Mouse (Mus musculus): ENCODE measurements at regions not wholly inside any gene's neighbourhood (a gene's known extent, or its start where the extent isn't known, plus 50 kb on each side); places are given as distances from the start of the nearest gene placed in this dataset.
"Not testable (repeated sequence)": the region's sequence is repeated elsewhere in the genome, so short reads cannot be mapped to it uniquely, and the experiment has no call there.

GRCm38 (mm10) chr12:71703146-71703902 is 127.6 kb upstream of the Daam1 start:
- DNase-seq (ENCODE audit: low spot score in 2 of 2), result no peak

GRCm38 (mm10) chr12:71704431-71704830 is 126.4 kb upstream of the Daam1 start:
- DNase-seq (ENCODE audit: low spot score in 2 of 2), result no peak

- DNase-seq (ENCODE audit: low spot score in 2 of 2), result peak; percentile 42 to 53
Observed at GRCm38 (mm10) chr12:71707727-71708369, 123.0 kb upstream of the Daam1 start.

GRCm38 (mm10) chr12:71714606-71715005 is 116.3 kb upstream of the Daam1 start:
- no peak for DNase-seq (ENCODE audit: low spot score in 2 of 2)

- DNase-seq (ENCODE audit: low spot score in 2 of 2), result not testable (repeated sequence)
Observed at GRCm38 (mm10) chr12:71718412-71718811, 112.5 kb upstream of the Daam1 start.

GRCm38 (mm10) chr12:71718911-71719310 is 112.0 kb upstream of the Daam1 start:
- no peak for DNase-seq (ENCODE audit: low spot score in 2 of 2)

GRCm38 (mm10) chr12:71725140-71725539 is 105.7 kb upstream of the Daam1 start:
- DNase-seq (ENCODE audit: low spot score in 2 of 2), result no peak

- peak; percentile 36 to 70 for DNase-seq (ENCODE audit: low spot score in 2 of 2)
Observed at GRCm38 (mm10) chr12:71725713-71726336, 105.1 kb upstream of the Daam1 start.

GRCm38 (mm10) chr12:71743345-71743744 is 87.5 kb upstream of the Daam1 start:
- no peak for DNase-seq (ENCODE audit: low spot score in 2 of 2)

GRCm38 (mm10) chr12:71746011-71746410 is 84.9 kb upstream of the Daam1 start:
- peak in 1 of 2 experiments; percentile 49 for DNase-seq (ENCODE audit: low spot score in 2 of 2)

GRCm38 (mm10) chr12:71747386-71747785 is 83.5 kb upstream of the Daam1 start:
- no peak for DNase-seq (ENCODE audit: low spot score in 2 of 2)

GRCm38 (mm10) chr12:71747831-71748368 is 83.0 kb upstream of the Daam1 start:
- peak in 1 of 2 experiments; percentile 40 for DNase-seq (ENCODE audit: low spot score in 2 of 2)

GRCm38 (mm10) chr12:71748731-71749130 is 82.1 kb upstream of the Daam1 start:
- DNase-seq (ENCODE audit: low spot score in 2 of 2), result peak; percentile 30 to 70

GRCm38 (mm10) chr12:71749668-71750067 is 81.2 kb upstream of the Daam1 start:
- no peak for DNase-seq (ENCODE audit: low spot score in 2 of 2)

GRCm38 (mm10) chr12:71752741-71753260 is 78.1 kb upstream of the Daam1 start:
- no peak for DNase-seq (ENCODE audit: low spot score in 2 of 2)

- DNase-seq (ENCODE audit: low spot score in 2 of 2), result no peak
Observed at GRCm38 (mm10) chr12:71753276-71753675, 77.6 kb upstream of the Daam1 start.

- DNase-seq (ENCODE audit: low spot score in 2 of 2), result no peak
Observed at GRCm38 (mm10) chr12:71763194-71763593, 67.7 kb upstream of the Daam1 start.

- DNase-seq (ENCODE audit: low spot score in 2 of 2), result no peak
Observed at GRCm38 (mm10) chr12:71766086-71766485, 64.8 kb upstream of the Daam1 start.

- no peak for DNase-seq (ENCODE audit: low spot score in 2 of 2)
Observed at GRCm38 (mm10) chr12:71766636-71767035, 64.2 kb upstream of the Daam1 start.

- DNase-seq (ENCODE audit: low spot score in 2 of 2), result no peak
Observed at GRCm38 (mm10) chr12:71767896-71768295, 63.0 kb upstream of the Daam1 start.

- peak; percentile 71 to 83 for DNase-seq (ENCODE audit: low spot score in 2 of 2)
Observed at GRCm38 (mm10) chr12:71768471-71768870, 62.4 kb upstream of the Daam1 start.

GRCm38 (mm10) chr12:71768890-71769289 is 62.0 kb upstream of the Daam1 start:
- no peak for DNase-seq (ENCODE audit: low spot score in 2 of 2)
